Mouse (Mus musculus) heart, embryonic 11.5 days (tissue): ENCODE results near the gene Sh3bp4. TPM values are rescaled to one million over a fixed set of nuclear protein-coding genes. Genes with fewer than 3 reads are reported as not detected.

Experiments
- ATAC-seq: fragments of 200-750 bp; cut with Nextera tagmentation; replicated peaks from 2 replicates; pipeline ENCODE4 v1.8.0; 2017; ENCODE audit warnings: moderate library complexity; ENCODE audit not compliant: insufficient number of reproducible peaks, low FRiP score, low TSS enrichment
- H3K27ac ChIP-seq: fragments of 300-500 bp; sonication (generic); 2 replicates; pipeline ENCODE4 v1.5.1; 2014; ENCODE audit warnings: mild to moderate bottlenecking, low read depth, low read length
- H3K27me3 ChIP-seq: fragments of 300-500 bp; sonication (generic); 2 replicates; pipeline ENCODE4 v1.6.1; 2014; ENCODE audit warnings: mild to moderate bottlenecking, low read length, mixed read lengths; ENCODE audit not compliant: control insufficient read depth, insufficient read depth
- H3K36me3 ChIP-seq: fragments of 300-500 bp; sonication (generic); 2 replicates; pipeline ENCODE4 v1.6.1; 2014; ENCODE audit warnings: mild to moderate bottlenecking, low read length, moderate library complexity, mixed read lengths; ENCODE audit not compliant: control insufficient read depth, insufficient read depth
- H3K4me1 ChIP-seq: fragments of 300-500 bp; sonication (generic); 2 replicates; pipeline ENCODE4 v1.6.1; 2014; ENCODE audit warnings: low read length; ENCODE audit not compliant: control insufficient read depth, insufficient read depth
- H3K4me2 ChIP-seq: fragments of 300-500 bp; sonication (generic); 2 replicates; pipeline ENCODE4 v1.6.1; 2014; ENCODE audit warnings: mild to moderate bottlenecking, moderate library complexity
- H3K4me3 ChIP-seq: fragments of 300-500 bp; sonication (generic); 2 replicates; pipeline ENCODE4 v1.5.1; 2014; ENCODE audit warnings: low read depth, low read length
- H3K9ac ChIP-seq: fragments of 300-500 bp; sonication (generic); 2 replicates; pipeline ENCODE4 v1.6.1; 2014; ENCODE audit warnings: mild to moderate bottlenecking, low read depth, low read length, moderate library complexity
- H3K9me3 ChIP-seq: fragments of 300-500 bp; sonication (generic); replicated peaks from 2 replicates; pipeline ENCODE4 v1.6.1; 2016; ENCODE audit warnings: low read length; ENCODE audit not compliant: control insufficient read depth
- WGBS: fragments of 180-500 bp; shearing (Covaris S2); extraction: QIAGEN DNeasy Blood & Tissue Kit; methylation state at CpG from one replicate; pipeline ENCODE4 v1.1.7; 2014; ENCODE audit not compliant: insufficient replicate concordance; 5-methylcytosine and 5-hydroxymethylcytosine counted together
- polyA plus RNA-seq: library from polyadenylated mRNA; unstranded; fragments of >200 nt; fragmentation: Nextera tagmentation; extraction: Ambion mirVana; gene quantifications from 2 replicates; pipeline ENCODE4 v1.2.1, GENCODE M21; 2014

Sh3bp4 gene
- polyA plus RNA-seq, 1 experiment from 2014 or later, result 15.3 TPM

GRCm38 (mm10) chr1:89062977-89063376, 7.2 kb upstream of the Sh3bp4 start:
- Histone ChIP-seq H3K9me3 (peaks cover 7% of the 10 kb centered on the region), H3K4me1 (peaks cover 2% of the 10 kb centered on the region; the same call in 1 of the 2 replicates), H3K9ac (no peak overlapping the region), H3K27ac (no peak overlapping the region), H3K4me2 (no peak overlapping the region), H3K4me3 (no peak overlapping the region), H3K36me3 (no peaks in the 10 kb centered on the region), H3K27me3 (no peaks in the 10 kb centered on the region)
- WGBS, result 78% methylated on average over 4 of the region's 4 CpGs
- ATAC-seq, result no peak

DNA sequence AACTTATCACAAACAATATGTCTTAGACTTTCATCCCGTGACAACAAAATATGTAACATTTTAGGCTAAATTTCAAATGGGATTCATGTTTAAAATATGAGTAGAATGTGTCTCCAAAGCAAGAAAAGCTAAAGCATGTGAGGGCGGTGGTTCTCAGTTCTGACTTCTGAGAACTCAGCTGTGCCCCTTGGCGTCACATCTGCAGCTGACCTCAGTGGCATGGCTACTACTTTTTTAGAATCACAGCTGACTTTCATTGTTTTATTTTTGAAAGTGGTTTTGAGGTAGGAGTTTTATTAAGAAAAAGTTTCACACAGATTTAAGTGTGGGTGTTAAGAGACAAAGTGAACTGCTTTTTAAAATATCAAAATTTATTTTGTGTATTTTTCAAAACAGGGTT, 6.4 kb upstream of the Sh3bp4 start:
- peaks cover 6% of the 10 kb centered on the region for H3K9me3 ChIP-seq
- no peak overlapping the region for H3K9ac ChIP-seq
- H3K4me3 ChIP-seq, result no peak overlapping the region
- H3K4me2 ChIP-seq, result no peak overlapping the region
- no peak for ATAC-seq
- WGBS, result 79% methylated on average over 3 of the region's 3 CpGs
- no peak overlapping the region for H3K27ac ChIP-seq
- H3K36me3 ChIP-seq, result no peaks in the 10 kb centered on the region
- H3K27me3 ChIP-seq, result no peaks in the 10 kb centered on the region
- peaks cover 2% of the 10 kb centered on the region; the same call in 1 of the 2 replicates for H3K4me1 ChIP-seq

- WGBS, result 64% methylated on average over 5 of the region's 5 CpGs
- H3K4me1 ChIP-seq, result peaks cover 26% of the 10 kb centered on the region
- H3K27ac ChIP-seq, result peak overlapping the region; percentile 78; the same call in 1 of the 2 replicates
- no peak overlapping the region for H3K9ac ChIP-seq
- H3K36me3 ChIP-seq, result no peaks in the 10 kb centered on the region
- no peak for ATAC-seq
- H3K27me3 ChIP-seq, result no peaks in the 10 kb centered on the region
- H3K4me3 ChIP-seq, result no peak overlapping the region
- H3K9me3 ChIP-seq, result no peaks in the 10 kb centered on the region
- peak overlapping the region; percentile 71 for H3K4me2 ChIP-seq
Observed at GRCm38 (mm10) chr1:89068812-89069211, 1.4 kb upstream of the Sh3bp4 start.

- under 1% methylated on average over 25 of the region's 25 CpGs for WGBS
- H3K27ac ChIP-seq, result peak overlapping the region; percentile 78
- no peaks in the 10 kb centered on the region for H3K27me3 ChIP-seq
- H3K4me1 ChIP-seq, result peaks cover 30% of the 10 kb centered on the region
- H3K9ac ChIP-seq, result peak overlapping the region; percentile 65
- peak overlapping the region; percentile 85 for H3K4me3 ChIP-seq
- H3K4me2 ChIP-seq, result peak overlapping the region; percentile 71
- H3K9me3 ChIP-seq, result no peaks in the 10 kb centered on the region
- H3K36me3 ChIP-seq, result no peaks in the 10 kb centered on the region
- peak; percentile 27; the same call in 1 of the 2 replicates for ATAC-seq
Observed at GRCm38 (mm10) chr1:89069479-89070102, 624 bp upstream of the Sh3bp4 start.

DNA sequence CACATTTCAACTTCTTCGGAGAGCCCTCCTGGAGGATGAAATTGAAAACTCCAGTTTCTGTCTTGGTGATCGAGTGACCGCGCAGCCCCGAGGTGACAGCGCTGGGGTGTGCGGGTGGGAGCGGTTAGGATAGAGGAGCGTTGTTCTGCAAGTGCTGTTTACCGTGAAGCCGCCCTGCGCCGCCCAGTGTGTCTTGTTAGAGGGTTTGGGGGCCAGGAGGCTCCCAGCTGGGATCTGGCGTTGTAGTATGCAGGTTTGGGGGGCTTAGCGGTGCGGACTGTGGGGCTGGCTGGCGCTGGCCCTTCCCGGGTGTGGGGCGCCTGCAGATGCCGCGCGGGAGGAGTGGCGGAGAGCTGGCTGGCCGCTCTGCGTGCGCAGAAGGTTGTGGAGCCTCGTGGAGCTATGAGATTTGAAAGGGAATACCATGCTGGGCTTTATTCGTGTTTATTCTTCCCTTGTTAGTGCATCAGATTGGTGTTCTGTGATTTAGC, 701 bp downstream of the Sh3bp4 start:
- H3K4me2 ChIP-seq, result peak overlapping the region; percentile 71
- H3K27ac ChIP-seq, result peak overlapping the region; percentile 77
- H3K4me3 ChIP-seq, result peak overlapping the region; percentile 85
- under 1% methylated on average over 28 of the region's 28 CpGs for WGBS
- H3K27me3 ChIP-seq, result no peaks in the 10 kb centered on the region
- H3K9ac ChIP-seq, result peak overlapping the region; percentile 86
- peaks cover 38% of the 10 kb centered on the region for H3K4me1 ChIP-seq
- H3K36me3 ChIP-seq, result no peaks in the 10 kb centered on the region
- no peaks in the 10 kb centered on the region for H3K9me3 ChIP-seq
- no peak for ATAC-seq

DNA sequence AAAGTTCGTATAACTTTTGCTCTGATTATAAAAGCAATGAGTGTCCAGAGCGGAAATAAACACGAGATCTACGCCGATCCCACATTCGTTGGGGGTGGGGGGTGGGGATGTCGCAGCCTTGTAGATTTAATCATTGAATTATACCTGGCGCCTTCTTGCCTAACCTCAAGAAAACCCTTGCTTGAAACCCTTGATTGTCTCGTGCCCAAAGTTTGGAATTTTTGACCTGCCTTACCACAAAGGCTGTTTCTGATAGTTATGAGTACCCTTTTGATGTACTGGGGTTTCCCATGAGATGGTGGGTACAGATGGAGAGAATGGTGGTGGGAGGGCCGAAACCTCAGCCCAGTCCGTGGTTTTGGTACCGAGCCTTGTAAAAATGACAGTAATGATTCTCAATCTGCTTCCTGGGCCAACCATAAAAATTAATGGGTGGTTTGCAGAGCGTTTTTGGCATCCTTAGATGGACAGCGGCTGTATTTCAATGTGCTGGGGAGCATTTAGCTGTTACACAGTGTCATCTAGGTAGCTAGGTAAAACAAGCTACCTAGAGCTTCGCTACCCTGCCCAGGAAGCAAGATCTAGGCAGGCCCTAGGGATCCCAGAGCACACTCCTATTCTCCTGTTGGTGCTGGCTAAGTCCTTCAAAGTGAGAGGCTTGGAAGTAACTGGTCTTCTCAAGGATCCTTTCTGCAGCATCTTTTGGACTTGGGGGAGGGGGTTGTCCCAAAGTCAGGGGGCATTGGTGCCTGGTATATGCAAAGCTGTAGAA, 1.3 kb downstream of the Sh3bp4 start:
- no peaks in the 10 kb centered on the region for H3K27me3 ChIP-seq
- no peaks in the 10 kb centered on the region for H3K9me3 ChIP-seq
- H3K4me1 ChIP-seq, result peaks cover 38% of the 10 kb centered on the region
- H3K27ac ChIP-seq, result 0 out of 2 replicates have a peak overlapping the region, but pooled peaks have one; percentile 77
- no peak for ATAC-seq
- no peaks in the 10 kb centered on the region for H3K36me3 ChIP-seq
- H3K4me2 ChIP-seq, result peak overlapping the region; percentile 71
- peak overlapping the region; percentile 85 for H3K4me3 ChIP-seq
- H3K9ac ChIP-seq, result peak overlapping the region; percentile 86
- WGBS, result 5% methylated on average over 15 of the region's 15 CpGs

- no peaks in the 10 kb centered on the region for H3K9me3 ChIP-seq
- 11% methylated on average over 14 of the region's 14 CpGs for WGBS
- peak overlapping the region; percentile 71 for H3K4me2 ChIP-seq
- ATAC-seq, result no peak
- H3K9ac ChIP-seq, result peak overlapping the region; percentile 86
- H3K4me3 ChIP-seq, result peak overlapping the region; percentile 85
- no peaks in the 10 kb centered on the region for H3K36me3 ChIP-seq
- peaks cover 38% of the 10 kb centered on the region for H3K4me1 ChIP-seq
- H3K27ac ChIP-seq, result peak overlapping the region; percentile 24; the same call in 1 of the 2 replicates
- H3K27me3 ChIP-seq, result no peaks in the 10 kb centered on the region
Observed at GRCm38 (mm10) chr1:89072143-89072990, 2.2 kb downstream of the Sh3bp4 start.

DNA sequence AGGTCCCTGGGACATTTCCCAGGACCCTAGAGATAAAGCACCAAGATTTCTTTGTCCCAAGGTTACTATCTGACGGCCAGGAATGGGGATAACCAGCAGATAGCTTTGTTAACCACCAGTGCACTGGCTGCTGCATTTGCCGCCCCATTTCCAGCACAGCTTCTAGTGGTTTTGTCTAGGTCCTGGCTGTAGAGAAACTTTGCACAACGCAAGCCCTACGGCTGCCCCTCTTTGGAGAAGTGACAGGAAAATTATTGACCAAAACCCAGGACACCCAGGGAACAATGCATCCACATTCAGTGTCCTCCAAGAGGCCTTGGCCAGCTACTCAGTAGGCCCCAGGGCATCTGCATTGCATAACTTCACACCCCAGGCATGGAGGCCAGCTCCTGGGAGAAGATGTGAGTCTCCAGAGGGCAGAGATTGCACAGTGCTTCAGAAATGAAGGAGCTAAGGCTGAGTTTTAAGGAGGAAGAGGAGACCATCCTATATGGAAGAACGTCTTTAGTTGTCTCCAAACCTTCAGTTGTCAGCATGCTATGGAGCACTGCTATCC, 3.2 kb downstream of the Sh3bp4 start:
- Histone ChIP-seq H3K4me3 (no peak overlapping the region), H3K9me3 (no peaks in the 10 kb centered on the region), H3K27me3 (no peaks in the 10 kb centered on the region), H3K36me3 (no peaks in the 10 kb centered on the region), H3K4me1 (peaks cover 45% of the 10 kb centered on the region), H3K9ac (no peak overlapping the region), H3K4me2 (peak overlapping the region; percentile 71), H3K27ac (peak overlapping the region; percentile 22; the same call in 1 of the 2 replicates)
- ATAC-seq, result no peak
- 71% methylated on average over 5 of the region's 5 CpGs for WGBS
